Mouse (Mus musculus): Measurements from ENCODE around the gene Erbb3. TPM values are rescaled to one million over a fixed set of nuclear protein-coding genes. Genes with fewer than 3 reads are reported as not detected.
"Not testable (repeated sequence)": the region's sequence is repeated elsewhere in the genome, so short reads cannot be mapped to it uniquely, and the experiment has no call there.

Erbb3 gene
- polyA plus RNA-seq, 1 experiment from 2014 or later, result 22.3 TPM

DNA sequence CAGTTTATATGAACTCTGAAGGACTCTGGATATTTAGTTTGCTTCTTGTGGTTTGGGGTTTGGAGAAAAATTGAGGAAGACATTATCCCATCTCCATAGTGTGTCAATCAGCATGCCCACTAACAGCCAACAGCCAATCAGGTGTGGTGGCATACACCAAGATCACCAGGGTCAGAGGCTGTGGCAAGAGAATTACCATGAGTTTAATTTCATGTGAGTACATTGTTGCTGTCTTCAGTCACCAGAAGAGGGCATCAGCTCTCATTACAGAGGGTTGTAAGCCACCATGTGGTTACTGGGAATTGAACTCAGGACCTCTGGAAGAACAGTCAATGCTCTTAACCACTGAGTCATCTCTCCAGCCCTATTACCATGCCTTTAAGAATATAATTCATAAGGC, 33.2 kb downstream of the Erbb3 start:
- no peak overlapping the region for H3K4me2 ChIP-seq (replicated peaks; ENCODE audit: low read depth)
- peaks cover 41% of the 10 kb centered on the region for H3K36me3 ChIP-seq (ENCODE audit: control insufficient read depth, insufficient read depth)
- H3K4me1 ChIP-seq (replicated peaks; ENCODE audit: control insufficient read depth, insufficient read depth, low read length), result no peaks in the 10 kb centered on the region
- H3K9ac ChIP-seq (ENCODE audit: low read depth, low read length), result no peak overlapping the region
- no peaks in the 10 kb centered on the region for H3K9me3 ChIP-seq (ENCODE audit: control insufficient read depth)
- peak; percentile 65 for TF ChIP-seq CTCF (IDR thresholded peaks at IDR 0.05; ENCODE audit: low read depth)
- no peak overlapping the region for H3K4me3 ChIP-seq (ENCODE audit: low read depth, low read length)
- ATAC-seq, result no peak
- no peak overlapping the region for H3K27ac ChIP-seq (ENCODE audit: low read depth, low read length)
- no peaks in the 10 kb centered on the region for H3K27me3 ChIP-seq (replicated peaks; ENCODE audit: control insufficient read depth, insufficient read depth, low read length)

DNA sequence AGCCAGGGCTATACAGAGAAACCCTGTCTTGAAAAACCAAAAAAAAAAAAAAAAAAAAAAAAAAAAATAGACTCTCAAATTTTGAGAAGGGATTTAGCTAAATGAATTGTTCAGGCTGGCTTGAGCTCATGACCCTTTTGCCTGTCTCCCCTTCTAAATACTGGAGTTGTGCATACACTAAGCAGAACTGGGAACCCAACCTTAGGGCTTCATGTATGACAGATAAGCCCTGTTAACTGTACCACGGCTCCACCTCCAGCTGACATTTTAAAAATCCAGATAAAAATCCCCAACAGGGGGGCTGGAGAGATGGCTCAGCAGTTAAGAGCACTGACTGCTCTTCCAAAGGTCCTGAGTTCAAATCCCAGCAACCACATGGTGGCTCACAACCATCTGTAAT, 33.9 kb downstream of the Erbb3 start:
- H3K4me3 ChIP-seq (ENCODE audit: low read depth, low read length); H3K4me1 ChIP-seq (replicated peaks; ENCODE audit: control insufficient read depth, insufficient read depth, low read length); H3K27ac ChIP-seq (ENCODE audit: low read depth, low read length); ATAC-seq; H3K4me2 ChIP-seq (replicated peaks; ENCODE audit: low read depth); H3K9me3 ChIP-seq (ENCODE audit: control insufficient read depth); H3K9ac ChIP-seq (ENCODE audit: low read depth, low read length); H3K27me3 ChIP-seq (replicated peaks; ENCODE audit: control insufficient read depth, insufficient read depth, low read length): not testable (repeated sequence)
- WGBS, result 83% methylated on average over 1 of the region's 1 CpGs
- H3K36me3 ChIP-seq (ENCODE audit: control insufficient read depth, insufficient read depth), result peaks cover 34% of the 10 kb centered on the region

DNA sequence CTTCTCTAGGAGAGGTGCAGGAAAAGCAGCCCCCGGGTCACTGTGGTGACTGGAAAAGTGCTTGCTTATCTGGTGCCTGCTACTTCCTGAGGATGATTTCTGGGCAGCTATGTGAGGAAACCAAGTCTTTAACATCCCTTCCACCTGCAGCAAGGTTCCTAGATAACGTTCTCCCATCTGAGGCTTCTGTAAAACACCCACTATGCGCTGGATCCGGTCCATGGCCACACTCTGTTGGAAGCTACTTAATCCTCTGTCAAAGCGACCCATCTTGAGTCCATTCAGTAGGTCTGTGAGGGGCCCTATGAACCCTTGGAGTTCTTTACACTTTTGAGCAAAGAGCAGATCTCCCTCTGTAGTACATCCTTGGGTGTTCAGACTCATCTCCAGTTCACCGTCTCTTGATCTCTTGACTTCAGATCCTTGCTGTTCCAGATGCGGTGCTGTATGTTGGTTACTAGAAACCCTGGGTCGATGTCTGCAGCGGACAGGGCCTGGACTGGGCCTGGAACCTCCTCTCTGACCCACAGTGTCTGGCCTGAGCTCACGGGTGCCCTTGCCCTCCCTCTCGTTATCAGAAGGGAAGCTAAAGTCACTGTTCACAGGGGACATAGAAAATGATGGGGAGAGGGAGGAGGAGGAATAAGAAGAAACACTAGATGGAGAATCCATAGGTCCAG, 39.2 kb downstream of the Erbb3 start:
- not testable (repeated sequence) for H3K4me2 ChIP-seq (replicated peaks; ENCODE audit: low read depth); H3K36me3 ChIP-seq (ENCODE audit: control insufficient read depth, insufficient read depth); H3K27ac ChIP-seq (ENCODE audit: low read depth, low read length); H3K4me3 ChIP-seq (ENCODE audit: low read depth, low read length); ATAC-seq; H3K27me3 ChIP-seq (replicated peaks; ENCODE audit: control insufficient read depth, insufficient read depth, low read length); H3K9ac ChIP-seq (ENCODE audit: low read depth, low read length); H3K9me3 ChIP-seq (ENCODE audit: control insufficient read depth); H3K4me1 ChIP-seq (replicated peaks; ENCODE audit: control insufficient read depth, insufficient read depth, low read length)
- WGBS, result 90% methylated on average over 11 of the region's 11 CpGs

DNA sequence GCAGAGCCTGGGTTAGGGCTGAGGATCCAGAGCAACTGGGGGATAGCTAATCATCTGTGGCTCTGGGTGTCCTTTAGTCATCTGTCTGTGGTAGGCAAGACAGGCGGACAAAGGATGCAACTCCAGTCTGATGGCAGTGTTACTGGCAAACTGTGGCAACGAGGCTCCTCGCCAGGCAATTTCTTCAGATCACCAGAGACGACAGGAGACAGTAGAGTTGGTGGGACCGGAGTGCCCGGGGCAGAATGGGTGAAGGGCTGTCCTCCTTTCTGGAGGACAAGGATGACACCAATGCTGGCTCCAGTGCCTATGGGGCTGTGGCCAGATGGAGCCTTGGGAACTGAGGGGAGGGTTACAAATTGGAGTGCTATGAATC, 39.8 kb downstream of the Erbb3 start:
- H3K9me3 ChIP-seq (ENCODE audit: control insufficient read depth); H3K4me2 ChIP-seq (replicated peaks; ENCODE audit: low read depth); H3K4me1 ChIP-seq (replicated peaks; ENCODE audit: control insufficient read depth, insufficient read depth, low read length); H3K9ac ChIP-seq (ENCODE audit: low read depth, low read length); H3K27ac ChIP-seq (ENCODE audit: low read depth, low read length); H3K27me3 ChIP-seq (replicated peaks; ENCODE audit: control insufficient read depth, insufficient read depth, low read length); ATAC-seq; H3K4me3 ChIP-seq (ENCODE audit: low read depth, low read length): not testable (repeated sequence)
- peaks cover 11% of the 10 kb centered on the region for H3K36me3 ChIP-seq (ENCODE audit: control insufficient read depth, insufficient read depth)
- WGBS, result 68% methylated on average over 6 of the region's 6 CpGs

DNA sequence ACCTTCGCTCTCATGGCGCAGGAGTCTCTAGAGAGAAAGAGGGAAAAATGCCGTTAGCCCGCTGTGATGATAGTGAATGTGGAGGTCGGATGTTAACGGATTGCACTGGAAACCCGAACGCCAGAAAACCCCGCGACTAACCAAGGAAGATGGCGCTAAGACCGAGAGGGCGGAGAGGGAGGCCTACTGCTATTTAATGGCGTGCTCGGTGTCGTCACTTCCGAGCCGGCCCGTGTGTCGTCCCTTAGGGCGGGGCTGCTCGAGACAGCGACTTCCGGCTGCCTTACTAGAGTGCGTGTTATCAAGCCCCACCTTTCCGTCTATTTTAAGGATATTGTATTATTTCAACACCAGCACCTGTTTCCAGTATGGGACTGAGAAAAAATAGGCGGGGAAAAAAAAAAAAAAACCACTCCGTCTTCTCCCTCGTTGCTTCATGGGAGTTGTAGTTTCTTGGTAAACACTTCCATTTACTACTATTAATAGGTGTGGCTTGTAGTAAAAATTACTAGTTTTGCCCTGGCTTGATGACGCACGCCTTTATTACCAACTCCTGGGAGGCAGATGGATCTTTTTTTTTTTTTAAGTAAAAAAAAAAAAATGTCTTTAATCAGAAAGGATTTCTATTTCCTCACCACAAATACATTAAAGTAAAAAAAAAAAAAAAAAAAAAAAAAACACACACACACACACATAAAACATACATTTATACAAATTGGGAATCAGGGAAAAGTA, 40.3 kb downstream of the Erbb3 start, which contains the start of gene Rpl41:
Gene Rpl41, minus strand, starts transcription at position 359 of the 735 bp plus-strand sequence.
- Histone ChIP-seq H3K4me2 (replicated peaks; ENCODE audit: low read depth) (peak within 1 kb of the TSS; percentile 88), H3K27me3 (replicated peaks; ENCODE audit: control insufficient read depth, insufficient read depth, low read length) (no peaks in the 10 kb centered on the region), H3K9ac (ENCODE audit: low read depth, low read length) (peak within 1 kb of the TSS; percentile 88), H3K4me3 (ENCODE audit: low read depth, low read length) (peak within 1 kb of the TSS; percentile 77), H3K36me3 (ENCODE audit: control insufficient read depth, insufficient read depth) (peaks cover 17% of the 10 kb centered on the region), H3K27ac (ENCODE audit: low read depth, low read length) (peak within 1 kb of the TSS; percentile 89), H3K9me3 (ENCODE audit: control insufficient read depth) (no peaks in the 10 kb centered on the region), H3K4me1 (replicated peaks; ENCODE audit: control insufficient read depth, insufficient read depth, low read length) (no peaks in the 10 kb centered on the region)
- peak; percentile 87 for ATAC-seq
- TF ChIP-seq CTCF (IDR thresholded peaks at IDR 0.05; ENCODE audit: low read depth), result no peak
- WGBS, result under 1% methylated on average over 31 of the region's 31 CpGs

DNA sequence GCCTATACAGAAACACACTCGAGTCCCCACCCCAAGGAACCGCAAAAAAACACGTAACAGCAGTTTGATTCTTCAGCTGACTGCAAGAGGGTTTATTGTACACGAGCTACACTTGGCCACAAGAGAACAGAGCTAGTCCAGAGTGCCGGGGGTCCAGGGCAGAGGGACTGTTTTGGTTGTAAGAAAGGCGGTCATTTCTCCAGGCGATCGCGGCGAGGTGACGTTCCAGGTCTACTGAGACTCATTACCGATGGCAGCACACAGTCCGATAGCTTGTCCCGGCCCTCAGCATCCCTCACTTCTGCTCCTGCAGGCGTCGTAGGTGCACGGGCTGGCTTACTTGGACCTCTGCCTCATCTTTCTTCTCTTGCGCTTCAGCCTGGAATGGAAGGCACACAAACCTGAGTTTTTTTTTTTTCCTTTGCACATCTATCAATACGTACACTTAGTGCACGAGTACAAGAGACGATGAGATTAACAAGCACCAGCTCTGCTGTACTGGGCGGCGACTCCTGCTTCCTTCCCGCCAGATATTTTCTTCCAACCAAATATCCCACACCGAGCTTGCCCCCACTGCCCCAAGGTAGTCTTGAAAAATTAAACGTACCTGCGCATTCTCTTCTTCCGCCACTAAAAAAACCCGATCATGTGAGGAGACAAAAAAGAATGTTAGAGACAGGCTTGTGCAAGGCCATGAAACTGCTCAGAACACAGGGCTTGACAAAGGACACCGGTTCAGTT, 41.2 kb downstream of the Erbb3 start:
- H3K27ac ChIP-seq (ENCODE audit: low read depth, low read length), result peak overlapping the region; percentile 89
- peak overlapping the region; percentile 88 for H3K4me2 ChIP-seq (replicated peaks; ENCODE audit: low read depth)
- WGBS, result under 1% methylated on average over 25 of the region's 30 CpGs
- H3K27me3 ChIP-seq (replicated peaks; ENCODE audit: control insufficient read depth, insufficient read depth, low read length); H3K9me3 ChIP-seq (ENCODE audit: control insufficient read depth); H3K4me1 ChIP-seq (replicated peaks; ENCODE audit: control insufficient read depth, insufficient read depth, low read length); ATAC-seq: not testable (repeated sequence)
- H3K4me3 ChIP-seq (ENCODE audit: low read depth, low read length), result peak overlapping the region; percentile 77
- H3K36me3 ChIP-seq (ENCODE audit: control insufficient read depth, insufficient read depth), result peaks cover 26% of the 10 kb centered on the region
- H3K9ac ChIP-seq (ENCODE audit: low read depth, low read length), result peak overlapping the region; percentile 88
